Mouse (Mus musculus): ENCODE data around the gene Enthd1.

Enthd1 gene

GRCm38 (mm10) chr15:80560646-80561580 is 4.0 kb downstream of the Enthd1 start:
- Histone ChIP-seq H3K27me3 (ENCODE audit: insufficient read depth, low read length) (0 out of 2 replicates have a peak, but pooled peaks cover 4% of the 10 kb centered on the region), H3K4me3 (replicated peaks; ENCODE audit: low read length) (no peak overlapping the region), H3K36me3 (ENCODE audit: insufficient read depth, low read length) (no peaks in the 10 kb centered on the region), H3K4me1 (replicated peaks; ENCODE audit: low read depth, low read length) (0 out of 2 replicates have a peak, but pooled peaks cover 10% of the 10 kb centered on the region), H3K9me3 (ENCODE audit: low read length) (no peaks in the 10 kb centered on the region)
- TF ChIP-seq CTCF (conservative IDR thresholded peaks at IDR 0.05; ENCODE audit: low read length), result no peak
- TF ChIP-seq POU5F1 (IDR thresholded peaks at IDR 0.05; ENCODE audit: borderline replicate concordance, low read length), result no peak
- no peak for TF ChIP-seq NANOG (IDR thresholded peaks at IDR 0.05; ENCODE audit: borderline replicate concordance, low read length)

GRCm38 (mm10) chr15:80559978-80560377 is 5.0 kb downstream of the Enthd1 start:
- H3K27me3 ChIP-seq (ENCODE audit: insufficient read depth, low read length), result 0 out of 2 replicates have a peak, but pooled peaks cover 4% of the 10 kb centered on the region
- 0 out of 2 replicates have a peak, but pooled peaks cover 7% of the 10 kb centered on the region for H3K4me1 ChIP-seq (replicated peaks; ENCODE audit: low read depth, low read length)
- no peak overlapping the region for H3K4me3 ChIP-seq (replicated peaks; ENCODE audit: low read length)
- no peaks in the 10 kb centered on the region for H3K36me3 ChIP-seq (ENCODE audit: insufficient read depth, low read length)
- TF ChIP-seq POU5F1 (IDR thresholded peaks at IDR 0.05; ENCODE audit: borderline replicate concordance, low read length) (no peak), CTCF (conservative IDR thresholded peaks at IDR 0.05; ENCODE audit: low read length) (no peak), NANOG (IDR thresholded peaks at IDR 0.05; ENCODE audit: borderline replicate concordance, low read length) (no peak)
- no peaks in the 10 kb centered on the region for H3K9me3 ChIP-seq (ENCODE audit: low read length)

DNA sequence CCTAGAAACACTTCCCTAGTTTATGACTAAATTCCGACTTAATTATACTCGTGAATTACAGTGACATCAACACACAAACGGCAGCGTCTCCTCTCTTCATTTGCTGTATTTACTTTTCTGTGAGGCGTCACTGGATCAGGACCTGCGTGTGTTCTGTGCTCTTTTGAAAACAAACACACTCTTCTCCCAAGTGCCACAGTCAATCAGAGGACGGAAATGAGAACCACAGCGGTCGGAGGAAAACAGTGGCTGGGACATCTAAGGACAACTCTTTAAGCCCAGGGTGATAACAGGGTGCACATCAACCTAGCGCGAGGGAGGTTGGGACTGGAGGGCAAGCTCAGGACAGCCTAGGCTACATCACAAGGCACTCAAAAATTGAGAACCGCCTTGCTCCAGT is 5.4 kb downstream of the Enthd1 start:
- 0 out of 2 replicates have a peak, but pooled peaks cover 3% of the 10 kb centered on the region for H3K27me3 ChIP-seq (ENCODE audit: insufficient read depth, low read length)
- no peak overlapping the region for H3K4me3 ChIP-seq (replicated peaks; ENCODE audit: low read length)
- H3K36me3 ChIP-seq (ENCODE audit: insufficient read depth, low read length), result no peaks in the 10 kb centered on the region
- 0 out of 2 replicates have a peak, but pooled peaks cover 4% of the 10 kb centered on the region for H3K4me1 ChIP-seq (replicated peaks; ENCODE audit: low read depth, low read length)
- no peaks in the 10 kb centered on the region for H3K9me3 ChIP-seq (ENCODE audit: low read length)
- TF ChIP-seq NANOG (IDR thresholded peaks at IDR 0.05; ENCODE audit: borderline replicate concordance, low read length) (no peak), POU5F1 (IDR thresholded peaks at IDR 0.05; ENCODE audit: borderline replicate concordance, low read length) (no peak), CTCF (conservative IDR thresholded peaks at IDR 0.05; ENCODE audit: low read length) (no peak)

DNA sequence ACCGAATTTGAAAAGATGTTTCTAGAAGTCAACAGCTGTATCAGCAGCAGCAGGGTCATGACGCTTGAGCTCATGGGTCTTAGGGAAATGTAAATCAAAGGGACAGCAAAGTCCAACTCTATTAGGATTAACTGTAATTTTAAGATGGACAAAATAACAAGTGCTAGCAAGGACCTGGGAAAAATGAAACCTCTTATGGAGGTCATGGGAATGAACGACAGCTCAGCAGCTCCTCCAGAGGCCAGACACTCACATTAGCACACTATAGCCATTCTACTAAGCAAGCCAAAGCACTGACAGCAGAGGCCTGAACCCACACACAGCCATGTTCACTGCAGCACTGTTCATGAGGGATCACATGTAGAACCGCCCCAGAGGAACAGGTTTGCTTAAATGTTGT is 7.2 kb downstream of the Enthd1 start:
- Histone ChIP-seq H3K9me3 (ENCODE audit: low read length) (no peaks in the 10 kb centered on the region), H3K4me3 (replicated peaks; ENCODE audit: low read length) (no peak overlapping the region), H3K27me3 (ENCODE audit: insufficient read depth, low read length) (no peaks in the 10 kb centered on the region), H3K4me1 (replicated peaks; ENCODE audit: low read depth, low read length) (no peaks in the 10 kb centered on the region), H3K36me3 (ENCODE audit: insufficient read depth, low read length) (no peaks in the 10 kb centered on the region)
- TF ChIP-seq NANOG (IDR thresholded peaks at IDR 0.05; ENCODE audit: borderline replicate concordance, low read length) (no peak), POU5F1 (IDR thresholded peaks at IDR 0.05; ENCODE audit: borderline replicate concordance, low read length) (no peak), CTCF (conservative IDR thresholded peaks at IDR 0.05; ENCODE audit: low read length) (no peak)

- Histone ChIP-seq H3K36me3 (ENCODE audit: insufficient read depth, low read length) (no peaks in the 10 kb centered on the region), H3K9me3 (ENCODE audit: low read length) (no peaks in the 10 kb centered on the region), H3K27me3 (ENCODE audit: insufficient read depth, low read length) (no peaks in the 10 kb centered on the region), H3K4me1 (replicated peaks; ENCODE audit: low read depth, low read length) (no peaks in the 10 kb centered on the region), H3K4me3 (replicated peaks; ENCODE audit: low read length) (no peak overlapping the region)
- TF ChIP-seq NANOG (IDR thresholded peaks at IDR 0.05; ENCODE audit: borderline replicate concordance, low read length), result no peak
- no peak for TF ChIP-seq CTCF (conservative IDR thresholded peaks at IDR 0.05; ENCODE audit: low read length)
- no peak for TF ChIP-seq POU5F1 (IDR thresholded peaks at IDR 0.05; ENCODE audit: borderline replicate concordance, low read length)
Observed at GRCm38 (mm10) chr15:80556021-80556420, 8.9 kb downstream of the Enthd1 start.

- Histone ChIP-seq H3K36me3 (ENCODE audit: insufficient read depth, low read length) (no peaks in the 10 kb centered on the region), H3K4me3 (replicated peaks; ENCODE audit: low read length) (no peak overlapping the region), H3K4me1 (replicated peaks; ENCODE audit: low read depth, low read length) (no peaks in the 10 kb centered on the region), H3K9me3 (ENCODE audit: low read length) (no peaks in the 10 kb centered on the region), H3K27me3 (ENCODE audit: insufficient read depth, low read length) (no peaks in the 10 kb centered on the region)
- TF ChIP-seq NANOG (IDR thresholded peaks at IDR 0.05; ENCODE audit: borderline replicate concordance, low read length) (no peak), POU5F1 (IDR thresholded peaks at IDR 0.05; ENCODE audit: borderline replicate concordance, low read length) (no peak), CTCF (conservative IDR thresholded peaks at IDR 0.05; ENCODE audit: low read length) (no peak)
Observed at GRCm38 (mm10) chr15:80554860-80555822, 9.8 kb downstream of the Enthd1 start.

- Histone ChIP-seq H3K27me3 (ENCODE audit: insufficient read depth, low read length) (no peaks in the 10 kb centered on the region), H3K36me3 (ENCODE audit: insufficient read depth, low read length) (no peaks in the 10 kb centered on the region), H3K4me3 (replicated peaks; ENCODE audit: low read length) (no peak overlapping the region), H3K9me3 (ENCODE audit: low read length) (no peaks in the 10 kb centered on the region), H3K4me1 (replicated peaks; ENCODE audit: low read depth, low read length) (no peaks in the 10 kb centered on the region)
- TF ChIP-seq NANOG (IDR thresholded peaks at IDR 0.05; ENCODE audit: borderline replicate concordance, low read length) (no peak), POU5F1 (IDR thresholded peaks at IDR 0.05; ENCODE audit: borderline replicate concordance, low read length) (no peak), CTCF (conservative IDR thresholded peaks at IDR 0.05; ENCODE audit: low read length) (no peak)
Observed at GRCm38 (mm10) chr15:80545430-80545829, 19.5 kb downstream of the Enthd1 start.

DNA sequence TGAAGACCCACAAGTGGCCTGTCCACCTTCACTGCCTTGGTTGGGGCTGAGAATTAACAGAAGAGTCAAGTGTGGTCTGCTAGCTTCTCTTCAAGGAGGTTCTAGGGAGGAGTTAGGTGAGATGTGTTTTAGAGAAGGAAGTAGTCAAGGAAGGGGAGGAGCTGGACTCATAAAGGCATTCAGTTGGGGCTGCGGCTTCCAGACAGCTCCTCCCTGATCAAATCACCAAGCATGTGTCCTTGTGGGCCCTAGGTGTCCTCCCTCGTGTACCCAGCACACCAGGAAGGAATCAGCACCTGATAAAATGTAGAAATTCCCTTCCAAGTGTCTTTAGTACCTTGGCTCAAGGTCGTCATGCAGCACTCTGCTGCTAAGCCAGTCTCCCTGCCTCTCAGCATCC is 20.8 kb downstream of the Enthd1 start:
- H3K9me3 ChIP-seq (ENCODE audit: low read length), result no peaks in the 10 kb centered on the region
- no peaks in the 10 kb centered on the region for H3K27me3 ChIP-seq (ENCODE audit: insufficient read depth, low read length)
- no peaks in the 10 kb centered on the region for H3K4me1 ChIP-seq (replicated peaks; ENCODE audit: low read depth, low read length)

More for the DNA sequence above, 20.8 kb downstream of the Enthd1 start:
- TF ChIP-seq POU5F1 (IDR thresholded peaks at IDR 0.05; ENCODE audit: borderline replicate concordance, low read length), result no peak
- no peaks in the 10 kb centered on the region for H3K36me3 ChIP-seq (ENCODE audit: insufficient read depth, low read length)
- no peak overlapping the region for H3K4me3 ChIP-seq (replicated peaks; ENCODE audit: low read length)
